Mouse (Mus musculus) forebrain, embryonic 14.5 days (tissue): ENCODE measurements at regions not wholly inside any gene's neighbourhood (a gene's known extent, or its start where the extent isn't known, plus 50 kb on each side); places are given as distances from the start of the nearest gene placed in this dataset.

Source experiments
- ATAC-seq: fragments of 200-750 bp; cut with Nextera tagmentation; 2 replicates; pipeline ENCODE4 v1.8.0; 2017; ENCODE audit warnings: mild to moderate bottlenecking, moderate library complexity
- DNase-seq: peaks from one replicate; pipeline ENCODE4 v3.0.0-alpha.2; 2015; ENCODE audit warnings: low spot score
- H3K27ac ChIP-seq: fragments of 300-500 bp; sonication (generic); 2 replicates; pipeline ENCODE4 v1.5.1; 2014; ENCODE audit warnings: low read depth, mild to moderate bottlenecking, control low read depth, low read length, moderate library complexity
- H3K27me3 ChIP-seq: fragments of 300-500 bp; sonication (generic); replicated peaks from 2 replicates; pipeline ENCODE4 v1.6.1; 2014; ENCODE audit warnings: low read length, control low read depth, mixed read lengths; ENCODE audit not compliant: control insufficient read depth, insufficient read depth
- H3K36me3 ChIP-seq: fragments of 300-500 bp; sonication (generic); 2 replicates; pipeline ENCODE4 v1.6.1; 2014; ENCODE audit warnings: low read length, control low read depth; ENCODE audit not compliant: control insufficient read depth, insufficient read depth
- H3K4me1 ChIP-seq: fragments of 300-500 bp; sonication (generic); 2 replicates; pipeline ENCODE4 v1.6.1; 2014; ENCODE audit warnings: antibody characterized with exemption, low read length, control low read depth; ENCODE audit not compliant: control insufficient read depth, insufficient read depth
- H3K4me2 ChIP-seq: fragments of 300-500 bp; sonication (generic); 2 replicates; pipeline ENCODE4 v1.6.1; 2014; ENCODE audit warnings: mild to moderate bottlenecking, control low read depth, low read length
- H3K4me3 ChIP-seq: fragments of 300-500 bp; sonication (generic); 2 replicates; pipeline ENCODE4 v1.5.1; 2014; ENCODE audit warnings: low read depth, low read length, control low read depth
- H3K9ac ChIP-seq: fragments of 300-500 bp; sonication (generic); 2 replicates; pipeline ENCODE4 v1.6.1; 2014; ENCODE audit warnings: mild to moderate bottlenecking, low read length, control low read depth, moderate library complexity
- H3K9me3 ChIP-seq: fragments of 300-500 bp; sonication (generic); replicated peaks from 2 replicates; pipeline ENCODE4 v1.6.1; 2016; ENCODE audit warnings: low read length, control low read depth, mixed read lengths; ENCODE audit not compliant: control insufficient read depth
- WGBS: fragments of 180-500 bp; shearing (Covaris S2); extraction: QIAGEN DNeasy Blood & Tissue Kit; methylation state at CpG from one replicate; pipeline ENCODE4 v1.1.7; 2014; 5-methylcytosine and 5-hydroxymethylcytosine counted together

GRCm38 (mm10) chr5:12910741-12911140, 214.5 kb upstream of the Sema3a start:
- Histone ChIP-seq H3K4me2 (no peak overlapping the region), H3K4me3 (no peak overlapping the region), H3K9ac (no peak overlapping the region), H3K36me3 (no peaks in the 10 kb centered on the region), H3K27me3 (no peaks in the 10 kb centered on the region), H3K27ac (no peak overlapping the region), H3K9me3 (no peaks in the 10 kb centered on the region), H3K4me1 (no peaks in the 10 kb centered on the region)
- ATAC-seq = no peak
- DNase-seq = no peak

GRCm38 (mm10) chr5:12914395-12914794, 210.8 kb upstream of the Sema3a start:
- 80% methylated on average over 1 of the region's 1 CpGs for WGBS
- H3K4me3 ChIP-seq = no peak overlapping the region
- H3K9me3 ChIP-seq = no peaks in the 10 kb centered on the region
- H3K27me3 ChIP-seq = no peaks in the 10 kb centered on the region
- no peak for DNase-seq
- no peak overlapping the region for H3K27ac ChIP-seq
- H3K4me2 ChIP-seq = no peak overlapping the region
- no peak overlapping the region for H3K9ac ChIP-seq
- H3K4me1 ChIP-seq = no peaks in the 10 kb centered on the region
- H3K36me3 ChIP-seq = no peaks in the 10 kb centered on the region
- no peak for ATAC-seq

- H3K27me3 ChIP-seq = no peaks in the 10 kb centered on the region
- no peak for ATAC-seq
- WGBS = 82% methylated on average over 2 of the region's 2 CpGs
- no peaks in the 10 kb centered on the region for H3K9me3 ChIP-seq
- no peak overlapping the region for H3K4me3 ChIP-seq
- H3K4me2 ChIP-seq = no peak overlapping the region
- H3K9ac ChIP-seq = no peak overlapping the region
- no peak for DNase-seq
- no peaks in the 10 kb centered on the region for H3K4me1 ChIP-seq
- no peak overlapping the region for H3K27ac ChIP-seq
- H3K36me3 ChIP-seq = no peaks in the 10 kb centered on the region
Observed at GRCm38 (mm10) chr5:12919335-12919734, 205.9 kb upstream of the Sema3a start.

GRCm38 (mm10) chr5:12922889-12923288, 202.3 kb upstream of the Sema3a start:
- H3K27me3 ChIP-seq = no peaks in the 10 kb centered on the region
- no peak overlapping the region for H3K9ac ChIP-seq
- no peak overlapping the region for H3K27ac ChIP-seq
- ATAC-seq (no peak), DNase-seq (no peak)
- no peaks in the 10 kb centered on the region for H3K36me3 ChIP-seq
- H3K4me2 ChIP-seq = no peak overlapping the region
- no peaks in the 10 kb centered on the region for H3K9me3 ChIP-seq
- no peak overlapping the region for H3K4me3 ChIP-seq
- no peaks in the 10 kb centered on the region for H3K4me1 ChIP-seq

- no peak overlapping the region for H3K27ac ChIP-seq
- H3K9ac ChIP-seq = no peak overlapping the region
- H3K27me3 ChIP-seq = no peaks in the 10 kb centered on the region
- no peak overlapping the region for H3K4me3 ChIP-seq
- no peaks in the 10 kb centered on the region for H3K36me3 ChIP-seq
- no peak overlapping the region for H3K4me2 ChIP-seq
- DNase-seq = no peak
- H3K9me3 ChIP-seq = no peaks in the 10 kb centered on the region
- H3K4me1 ChIP-seq = no peaks in the 10 kb centered on the region
- no peak for ATAC-seq
Observed at GRCm38 (mm10) chr5:12925466-12925865, 199.7 kb upstream of the Sema3a start.

GRCm38 (mm10) chr5:12926289-12926688, 198.9 kb upstream of the Sema3a start:
- no peak for DNase-seq
- Histone ChIP-seq H3K36me3 (no peaks in the 10 kb centered on the region), H3K9ac (no peak overlapping the region), H3K27me3 (no peaks in the 10 kb centered on the region), H3K4me1 (no peaks in the 10 kb centered on the region), H3K9me3 (no peaks in the 10 kb centered on the region), H3K4me3 (no peak overlapping the region), H3K27ac (no peak overlapping the region), H3K4me2 (no peak overlapping the region)
- no peak for ATAC-seq
- 85% methylated on average over 8 of the region's 8 CpGs for WGBS

GRCm38 (mm10) chr5:12927247-12927646, 198.0 kb upstream of the Sema3a start:
- Histone ChIP-seq H3K27me3 (no peaks in the 10 kb centered on the region), H3K36me3 (no peaks in the 10 kb centered on the region), H3K9me3 (no peaks in the 10 kb centered on the region), H3K4me1 (no peaks in the 10 kb centered on the region), H3K9ac (no peak overlapping the region), H3K27ac (no peak overlapping the region), H3K4me3 (no peak overlapping the region), H3K4me2 (no peak overlapping the region)
- WGBS = 91% methylated on average over 3 of the region's 3 CpGs
- DNase-seq (no peak), ATAC-seq (no peak)

- DNase-seq (no peak), ATAC-seq (no peak)
- Histone ChIP-seq H3K4me1 (no peaks in the 10 kb centered on the region), H3K4me2 (no peak overlapping the region), H3K9ac (no peak overlapping the region), H3K27me3 (no peaks in the 10 kb centered on the region), H3K9me3 (no peaks in the 10 kb centered on the region), H3K4me3 (no peak overlapping the region), H3K27ac (no peak overlapping the region), H3K36me3 (no peaks in the 10 kb centered on the region)
- WGBS = 82% methylated on average over 5 of the region's 5 CpGs
Observed at GRCm38 (mm10) chr5:12937052-12937451, 188.2 kb upstream of the Sema3a start.

GRCm38 (mm10) chr5:12938162-12938852, 186.9 kb upstream of the Sema3a start:
- Histone ChIP-seq H3K4me3 (no peak overlapping the region), H3K9ac (no peak overlapping the region), H3K4me1 (no peaks in the 10 kb centered on the region), H3K27ac (no peak overlapping the region), H3K27me3 (no peaks in the 10 kb centered on the region), H3K9me3 (no peaks in the 10 kb centered on the region), H3K4me2 (no peak overlapping the region), H3K36me3 (no peaks in the 10 kb centered on the region)
- WGBS = 25% methylated on average over 2 of the region's 2 CpGs
- DNase-seq (peak; percentile 65), ATAC-seq (peak; percentile 80)
